ENCODE assay signal across 22 mouse cellular contexts in the genomic region with DNA sequence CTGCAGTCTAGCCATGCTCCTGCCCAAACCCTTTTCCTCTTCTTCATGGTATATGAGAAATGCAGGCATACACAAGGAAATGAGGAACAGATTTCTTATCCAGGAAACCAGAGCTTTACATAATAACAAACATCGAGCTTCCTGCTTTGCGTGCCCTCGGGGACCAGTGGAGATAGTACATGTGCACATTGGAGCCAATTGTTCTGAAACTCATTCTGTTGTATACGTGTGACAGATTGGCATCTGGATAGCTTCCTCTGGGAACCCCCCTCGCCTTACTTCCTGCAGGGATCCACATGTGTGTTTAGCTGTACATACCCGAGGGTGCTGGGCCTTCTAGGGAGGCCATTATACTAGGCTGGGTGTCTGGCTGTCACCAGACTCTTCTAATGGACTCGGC.
DNase-seq lines count a peak whose midpoint lies in the region; ATAC-seq and TF ChIP-seq lines count a peak whose summit lies in the region.
"Had no signal": no experiment of that assay in that cellular context is flagged by ENCODE, and none has a peak within 500 bp of the region (broad histone marks: within the 10 kb centered on the region; RNA-seq: fewer than 3 reads in every experiment).

No protein-coding gene starts in this region.

- no peak overlapping the region for H3K9ac ChIP-seq in lung, embryonic 16.5 days (ENCODE audit: low read length)
- no peak overlapping the region for H3K9ac ChIP-seq in lung, postnatal 0 days (replicated peaks; ENCODE audit: low read depth)
- H3K9ac ChIP-seq: heart, embryonic 13.5 days; hindbrain, embryonic 14.5 days had no signal

- TF ChIP-seq EP300 in lung, postnatal 0 days (IDR thresholded peaks at IDR 0.05), result peak; percentile 81

- no peaks in the 10 kb centered on the region for H3K27me3 ChIP-seq in lung, embryonic 16.5 days (ENCODE audit: control insufficient read depth, insufficient read depth, low read depth, low read length)
- H3K27me3 ChIP-seq in lung, postnatal 0 days (replicated peaks; ENCODE audit: insufficient read depth, low read length), result no peaks in the 10 kb centered on the region
- H3K27me3 ChIP-seq: heart, embryonic 13.5 days had no signal

- 49% methylated on average over 7 of the region's 7 CpGs for WGBS in lung, embryonic 16.5 days
- WGBS in lung, adult 2 months, result 34% methylated on average over 7 of the region's 7 CpGs
- 41% methylated on average over 7 of the region's 7 CpGs for WGBS in lung, postnatal 0 days

- H3K4me3 ChIP-seq in lung, embryonic 16.5 days (ENCODE audit: low read length), result no peak overlapping the region
- H3K4me3 ChIP-seq in lung, adult 2 months (replicated peaks; ENCODE audit: extremely low read depth, low read depth, low read length), result no peak overlapping the region
- H3K4me3 ChIP-seq in lung, postnatal 0 days (ENCODE audit: low read depth, low read length), result no peak overlapping the region
- H3K4me3 ChIP-seq: gastrocnemius, adult 2 months; heart, embryonic 13.5 days had no signal

- H3K4me2 ChIP-seq in lung, embryonic 16.5 days (ENCODE audit: low read depth, low read length), result no peak overlapping the region
- no peak overlapping the region for H3K4me2 ChIP-seq in lung, postnatal 0 days (replicated peaks; ENCODE audit: low read depth, low read length)
- H3K4me2 ChIP-seq: heart, embryonic 13.5 days; hindbrain, embryonic 14.5 days had no signal

- no peaks in the 10 kb centered on the region for H3K36me3 ChIP-seq in lung, embryonic 16.5 days (ENCODE audit: control insufficient read depth, insufficient read depth, low read length)
- no peaks in the 10 kb centered on the region for H3K36me3 ChIP-seq in lung, postnatal 0 days (ENCODE audit: insufficient read depth, low read length)
- H3K36me3 ChIP-seq: G1E; heart, embryonic 13.5 days had no signal

- ATAC-seq in lung, embryonic 16.5 days (ENCODE audit: low read depth), result peak; percentile 51; the same call in 1 of the 2 replicates
- peak; percentile 61 for ATAC-seq in lung, postnatal 0 days
- ATAC-seq: CD4-positive, CD25-positive, alpha-beta regulatory T cell, adult 4 months; forebrain, embryonic 14.5 days had no signal

- DNase-seq in embryo, embryonic 11 days, result peak; percentile 22
- DNase-seq in embryo, embryonic 10.5 days (ENCODE audit: low spot score), result no peak
- DNase-seq in lung, adult 2 months, result no peak
- DNase-seq in lung, postnatal 0 days (ENCODE audit: low spot score), result peak; percentile 21
- peak; percentile 8 to 50 for DNase-seq in lung, postnatal 4 days
- DNase-seq in right cerebral cortex, postnatal 36 days (ENCODE audit: low spot score in 2 of 2), result no peak
- DNase-seq in kidney, postnatal 10 days, result no peak
- DNase-seq: adrenal gland, adult 8-10 months; adrenal gland, postnatal 36 days; B cell, adult 2 months; cerebellum, adult 2 months; cerebellum, postnatal 10 days; gastrocnemius, adult 2 months; gastrocnemius, postnatal 36 days; heart, adult 11 months; heart, postnatal 36 days had no signal

- H3K27ac ChIP-seq in lung, embryonic 16.5 days (ENCODE audit: low read length), result no peak overlapping the region
- no peak overlapping the region for H3K27ac ChIP-seq in lung, postnatal 0 days (ENCODE audit: low read length)
- H3K27ac ChIP-seq: gastrocnemius, adult 2 months; heart, embryonic 13.5 days; hindbrain, embryonic 14.5 days had no signal

- no peak for TF ChIP-seq POLR2A in lung, adult 2 months (IDR thresholded peaks at IDR 0.05; ENCODE audit: borderline replicate concordance, extremely low read depth, low read depth, low read length)

- H3K9me3 ChIP-seq in lung, embryonic 16.5 days (ENCODE audit: control insufficient read depth, low read length), result no peaks in the 10 kb centered on the region
- H3K9me3 ChIP-seq in lung, postnatal 0 days (ENCODE audit: low read length), result no peaks in the 10 kb centered on the region
- H3K9me3 ChIP-seq: heart, embryonic 13.5 days had no signal

- H3K4me1 ChIP-seq in lung, embryonic 16.5 days (replicated peaks; ENCODE audit: control insufficient read depth, insufficient read depth, low read length), result 0 out of 2 replicates have a peak, but pooled peaks cover 2% of the 10 kb centered on the region
- H3K4me1 ChIP-seq in lung, adult 2 months (ENCODE audit: control insufficient read depth, insufficient read depth, low read length), result peaks cover 3% of the 10 kb centered on the region; the same call in 1 of the 2 replicates
- no peaks in the 10 kb centered on the region for H3K4me1 ChIP-seq in lung, postnatal 0 days (ENCODE audit: insufficient read depth, low read depth, low read length)
- H3K4me1 ChIP-seq: heart, embryonic 13.5 days had no signal

- no peak for TF ChIP-seq CTCF in lung, adult 2 months (IDR thresholded peaks at IDR 0.05; ENCODE audit: insufficient read depth, low read length)
- TF ChIP-seq CTCF in lung, postnatal 0 days (IDR thresholded peaks at IDR 0.05), result no peak

Comparison
In these comparisons a context has a peak if more than half of its experiments do, and no peak if none do; other contexts are left out.
1. DNase-seq: peak in embryo, embryonic 11 days (single experiment), lung, postnatal 0 days (single experiment) and lung, postnatal 4 days (2 of 2); none in embryo, embryonic 10.5 days (single experiment), lung, adult 2 months (single experiment), right cerebral cortex, postnatal 36 days (0 of 2) and kidney, postnatal 10 days (single experiment).